Mouse (Mus musculus) CH12.LX (cell line): Measurements from ENCODE around the gene Zranb3. TPM values are rescaled to one million over a fixed set of nuclear protein-coding genes. Genes with fewer than 3 reads are reported as not detected.

Experiments
- DNase-seq: peaks from one replicate; pipeline ENCODE4 v3.0.0-alpha.2; 2013; ENCODE audit errors: extremely low read depth
- H3K27ac ChIP-seq: 2 replicates; pipeline ENCODE4 v1.5.1; 2012; ENCODE audit warnings: low read depth, mild to moderate bottlenecking, control low read depth, moderate library complexity; ENCODE audit not compliant: insufficient read depth
- H3K27me3 ChIP-seq: replicated peaks from 2 replicates; pipeline ENCODE3; 2012; ENCODE audit warnings: inconsistent platforms
- H3K36me3 ChIP-seq, 2 experiments: replicated peaks in 1 of 2; 2 replicates each; pipeline versions ENCODE3 to v1.6.1; 2012; ENCODE audit warnings: inconsistent platforms in 1 of 2, low read length in 1 of 2, mild to moderate bottlenecking in 1 of 2, mixed read lengths in 1 of 2, moderate library complexity in 1 of 2; ENCODE audit not compliant: control insufficient read depth in 1 of 2, insufficient read depth in 1 of 2
- H3K4me1 ChIP-seq, 2 experiments: 2 replicates each; pipeline ENCODE4 v1.6.1; 2012; ENCODE audit warnings: inconsistent platforms in 1 of 2, moderate library complexity in 1 of 2; ENCODE audit not compliant: insufficient read depth in 2 of 2, control insufficient read depth in 1 of 2
- H3K4me2 ChIP-seq: 2 replicates; pipeline ENCODE4 v1.6.1; 2012; ENCODE audit warnings: low read depth, mild to moderate bottlenecking, control low read depth; ENCODE audit not compliant: poor library complexity, insufficient read depth, severe bottlenecking
- H3K4me3 ChIP-seq, 3 experiments: fragments of 150-350 bp in 1 of 3; sonication (generic) in 1 of 3; replicated peaks in 1 of 3; 2 replicates each; pipeline versions ENCODE3 to v1.5.1; 2011 to 2012; ENCODE audit warnings: low read depth in 2 of 3, low read length in 2 of 3, mild to moderate bottlenecking in 2 of 3, moderate library complexity in 2 of 3, control low read depth in 1 of 3, improper control_type of control experiment in 1 of 3, inconsistent platforms in 1 of 3, mixed read lengths in 1 of 3; ENCODE audit not compliant: poor library complexity in 1 of 3
- H3K79me2 ChIP-seq: replicated peaks from 2 replicates; pipeline ENCODE4 v1.6.1; 2012; ENCODE audit warnings: mild to moderate bottlenecking, moderate library complexity; ENCODE audit not compliant: control insufficient read depth, poor library complexity, insufficient read depth, severe bottlenecking; ENCODE audit errors: extremely low read depth
- H3K9ac ChIP-seq: 2 replicates; pipeline ENCODE4 v1.6.1; 2012; ENCODE audit warnings: low read depth, mild to moderate bottlenecking, control low read depth, moderate library complexity; ENCODE audit not compliant: insufficient read depth
- H3K9me3 ChIP-seq: replicated peaks from 2 replicates; pipeline ENCODE3; 2012; ENCODE audit warnings: low read length, inconsistent platforms, mixed read lengths
- BHLHE40 ChIP-seq: IDR thresholded peaks from 2 replicates; pipeline ENCODE4 v1.6.1; 2011; ENCODE audit warnings: mild to moderate bottlenecking, low read depth, low read length, improper control_type of control experiment
- CHD1 ChIP-seq: IDR thresholded peaks from 2 replicates; pipeline ENCODE4 v1.6.1; 2012; ENCODE audit warnings: low read depth, low read length, improper control_type of control experiment, inconsistent platforms
- CHD2 ChIP-seq: IDR thresholded peaks from 2 replicates; pipeline ENCODE4 v1.6.1; 2011; ENCODE audit warnings: low read length, improper control_type of control experiment
- E2F4 ChIP-seq: IDR thresholded peaks from 2 replicates; pipeline ENCODE4 v1.6.1; 2011; ENCODE audit warnings: low read depth, low read length, improper control_type of control experiment; ENCODE audit not compliant: insufficient replicate concordance
- EP300 ChIP-seq: IDR thresholded peaks from 2 replicates; pipeline ENCODE4 v1.6.1; 2011; ENCODE audit warnings: low read length, improper control_type of control experiment
- IRF4 ChIP-seq: IDR thresholded peaks from 2 replicates; pipeline ENCODE4 v1.6.1; 2014; ENCODE audit warnings: low read depth, mild to moderate bottlenecking, inconsistent platforms, low read length, improper control_type of control experiment
- JUND ChIP-seq: conservative IDR thresholded peaks from 2 replicates; pipeline ENCODE4 v1.6.1; 2011; ENCODE audit warnings: low read depth, low read length, improper control_type of control experiment
- KAT2A ChIP-seq: IDR thresholded peaks from 2 replicates; pipeline ENCODE4 v1.6.1; 2012; ENCODE audit warnings: low read length, improper control_type of control experiment, inconsistent platforms; ENCODE audit not compliant: insufficient replicate concordance
- MAX ChIP-seq: IDR thresholded peaks from 2 replicates; pipeline ENCODE4 v1.6.1; 2011; ENCODE audit warnings: low read length, improper control_type of control experiment
- MYC ChIP-seq: IDR thresholded peaks from 2 replicates; pipeline ENCODE4 v1.6.1; 2011; ENCODE audit warnings: low read depth, mild to moderate bottlenecking, improper control_type of control experiment, low read length
- NELFE ChIP-seq: IDR thresholded peaks from 2 replicates; pipeline ENCODE4 v1.6.1; 2011; ENCODE audit warnings: low read depth, low read length, improper control_type of control experiment
- POLR2AphosphoS2 ChIP-seq: IDR thresholded peaks from 2 replicates; pipeline ENCODE4 v1.6.1; 2011; ENCODE audit warnings: low read depth, low read length, improper control_type of control experiment
- SMC3 ChIP-seq: IDR thresholded peaks from 2 replicates; pipeline ENCODE4 v1.6.1; 2011; ENCODE audit warnings: low read depth, low read length, improper control_type of control experiment
- TBP ChIP-seq: conservative IDR thresholded peaks from 2 replicates; pipeline ENCODE4 v1.6.1; 2011; ENCODE audit warnings: low read depth, low read length, improper control_type of control experiment
- TCF12 ChIP-seq: IDR thresholded peaks from 2 replicates; pipeline ENCODE4 v1.6.1; 2014; ENCODE audit warnings: low read depth, mild to moderate bottlenecking, inconsistent platforms, low read length, improper control_type of control experiment
- UBTF ChIP-seq: IDR thresholded peaks from 2 replicates; pipeline ENCODE4 v1.6.1; 2012; ENCODE audit warnings: low read depth, mild to moderate bottlenecking, inconsistent platforms, low read length, improper control_type of control experiment, moderate library complexity
- USF1 ChIP-seq: IDR thresholded peaks from 2 replicates; pipeline ENCODE4 v1.6.1; 2014; ENCODE audit warnings: low read depth, mild to moderate bottlenecking, inconsistent platforms, low read length, improper control_type of control experiment
- ZC3H11A ChIP-seq: IDR thresholded peaks from 2 replicates; pipeline ENCODE4 v1.6.1; 2012; ENCODE audit warnings: low read depth, mild to moderate bottlenecking, inconsistent platforms, low read length, improper control_type of control experiment
- ZKSCAN1 ChIP-seq: IDR thresholded peaks from 2 replicates; pipeline ENCODE4 v1.6.1; 2012; ENCODE audit warnings: low read depth, inconsistent platforms, low read length, improper control_type of control experiment, borderline replicate concordance
- ZNF384 ChIP-seq: IDR thresholded peaks from 2 replicates; pipeline ENCODE4 v1.6.1; 2012; ENCODE audit warnings: low read depth, low read length, improper control_type of control experiment, inconsistent platforms
- dilution Hi-C: fragments of 300-500 bp; cut with MboI; formaldehyde crosslinking; loops from 2 replicates; pipeline ENCODE4 v1.14.3; 2020; ENCODE audit warnings: low sequenced_read_pairs; ENCODE audit not compliant: extremely low pct_unique_long_range_greater_than_20kb, extremely low pct_ligation_motif_present
- in situ Hi-C: fragments of 300-500 bp; cut with MboI; formaldehyde crosslinking; loops from 3 replicates; pipeline ENCODE4 v1.14.3; 2019; ENCODE audit warnings: low sequenced_read_pairs, low pct_ligation_motif_present, low pct_unique_long_range_greater_than_20kb, mixed read lengths
- polyA plus RNA-seq: library from polyadenylated mRNA; unstranded; fragments of >175 nt; gene quantifications from 2 replicates; pipeline ENCODE4 v1.2.1, GENCODE M21; 2012; ENCODE audit warnings: low read depth; ENCODE audit not compliant: insufficient read length
- total RNA-seq, 2 experiments: library from RNA; depleted of rRNA; stranded (reverse); fragments of 300-350 nt in 1 of 2; fragments of >200 nt in 1 of 2; gene quantifications; 2 replicates each; pipeline ENCODE4 v1.2.3; 2012 to 2014

Zranb3 gene
- total and polyA plus RNA-seq, 3 experiments = 9.9 to 13.6 (median 12.4) TPM

GRCm38 (mm10) chr1:128036296-128036695 is 66.6 kb downstream of the Zranb3 start:
- Histone ChIP-seq H3K27ac (no peak overlapping the region), H3K4me1 (peaks cover 0 to under 1% of the 10 kb centered on the region in 2 experiments; a peak in 1 of 4 replicates), H3K4me3 (no peak overlapping the region), H3K36me3 (peaks cover 0 to 22% of the 10 kb centered on the region in 2 experiments), H3K4me2 (no peak overlapping the region), H3K9me3 (no peaks in the 10 kb centered on the region), H3K79me2 (no peaks in the 10 kb centered on the region), H3K9ac (no peak overlapping the region), H3K27me3 (no peaks in the 10 kb centered on the region)
- DNase-seq = no peak
- TF ChIP-seq TCF12 (no peak), USF1 (no peak), UBTF (no peak), ZC3H11A (no peak), MAX (no peak), TBP (no peak), JUND (no peak), IRF4 (no peak)
- in situ Hi-C loops (no loop called here), dilution Hi-C loops (no loop called here)

GRCm38 (mm10) chr1:128032123-128032522 is 70.7 kb downstream of the Zranb3 start:
- TF ChIP-seq MYC (no peak), EP300 (no peak), E2F4 (no peak), UBTF (no peak), ZC3H11A (no peak), CHD1 (no peak)
- no peaks in the 10 kb centered on the region for H3K9me3 ChIP-seq

GRCm38 (mm10) chr1:128031524-128031923 is 71.3 kb downstream of the Zranb3 start:
- H3K4me2 ChIP-seq = no peak overlapping the region
- in situ Hi-C loops (no loop called here), dilution Hi-C loops (no loop called here)
- H3K4me1 ChIP-seq = no peaks in the 10 kb centered on the region
- H3K79me2 ChIP-seq = no peaks in the 10 kb centered on the region
- no peak overlapping the region for H3K4me3 ChIP-seq
- DNase-seq = no peak
- H3K36me3 ChIP-seq = peaks cover 0 to 18% of the 10 kb centered on the region in 2 experiments
- H3K9me3 ChIP-seq = no peaks in the 10 kb centered on the region
- H3K9ac ChIP-seq = no peak overlapping the region
- H3K27ac ChIP-seq = no peak overlapping the region
- TF ChIP-seq BHLHE40 (no peak), E2F4 (no peak), POLR2AphosphoS2 (no peak), KAT2A (no peak), MAX (no peak), MYC (no peak), ZKSCAN1 (no peak), TBP (no peak), ZC3H11A (no peak), CHD2 (no peak), NELFE (no peak), CHD1 (no peak), TCF12 (no peak), SMC3 (no peak), ZNF384 (no peak)
- TF ChIP-seq, all 38 proteins: peak for 0
- no peaks in the 10 kb centered on the region for H3K27me3 ChIP-seq

More at GRCm38 (mm10) chr1:128032123-128032522, 70.7 kb downstream of the Zranb3 start:
- dilution Hi-C loops (no loop called here), in situ Hi-C loops (no loop called here)
- no peak overlapping the region for H3K27ac ChIP-seq
- H3K4me2 ChIP-seq = no peak overlapping the region
- no peaks in the 10 kb centered on the region for H3K4me1 ChIP-seq
- no peaks in the 10 kb centered on the region for H3K79me2 ChIP-seq
- H3K36me3 ChIP-seq = peaks cover 0 to 17% of the 10 kb centered on the region in 2 experiments
- no peak overlapping the region for H3K9ac ChIP-seq
- H3K4me3 ChIP-seq = no peak overlapping the region
- H3K27me3 ChIP-seq = no peaks in the 10 kb centered on the region
- DNase-seq = no peak
